Mouse (Mus musculus) liver, embryonic 12.5 days (tissue): ENCODE results near the gene Pcna. TPM values are rescaled to one million over a fixed set of nuclear protein-coding genes. Genes with fewer than 3 reads are reported as not detected.

Source experiments
- ATAC-seq: fragments of 200-750 bp; cut with Nextera tagmentation; 2 replicates; pipeline ENCODE4 v1.8.0; 2017; ENCODE audit warnings: moderate number of reproducible peaks, mild to moderate bottlenecking, moderate library complexity
- H3K27ac ChIP-seq: fragments of 300-500 bp; sonication (generic); 2 replicates; pipeline ENCODE4 v1.5.1; 2016; ENCODE audit warnings: mild to moderate bottlenecking
- H3K27me3 ChIP-seq: fragments of 300-500 bp; sonication (generic); replicated peaks from 2 replicates; pipeline ENCODE4 v1.6.1; 2016; ENCODE audit warnings: mild to moderate bottlenecking, moderate library complexity
- H3K36me3 ChIP-seq: fragments of 300-500 bp; sonication (generic); 2 replicates; pipeline ENCODE4 v1.6.1; 2016; ENCODE audit warnings: mild to moderate bottlenecking, moderate library complexity
- H3K4me1 ChIP-seq: fragments of 300-500 bp; sonication (generic); 2 replicates; pipeline ENCODE4 v1.6.1; 2016
- H3K4me2 ChIP-seq: fragments of 300-500 bp; sonication (generic); 2 replicates; pipeline ENCODE4 v1.6.1; 2016; ENCODE audit warnings: mild to moderate bottlenecking, moderate library complexity
- H3K4me3 ChIP-seq: fragments of 300-500 bp; sonication (generic); 2 replicates; pipeline ENCODE4 v1.5.1; 2016; ENCODE audit warnings: mild to moderate bottlenecking, moderate library complexity
- H3K9ac ChIP-seq: fragments of 300-500 bp; sonication (generic); 2 replicates; pipeline ENCODE4 v1.6.1; 2016; ENCODE audit warnings: mild to moderate bottlenecking, moderate library complexity
- H3K9me3 ChIP-seq: fragments of 300-500 bp; sonication (generic); replicated peaks from 2 replicates; pipeline ENCODE4 v1.6.1; 2016; ENCODE audit warnings: mild to moderate bottlenecking, moderate library complexity
- WGBS: fragments of 180-500 bp; shearing (Covaris S2); methylation state at CpG from one replicate; pipeline ENCODE4 v1.1.7; 2016; ENCODE audit not compliant: insufficient replicate concordance; 5-methylcytosine and 5-hydroxymethylcytosine counted together
- polyA plus RNA-seq: library from polyadenylated mRNA; unstranded; fragments of >200 nt; fragmentation: Nextera tagmentation; extraction: Ambion mirVana; gene quantifications from 2 replicates; pipeline ENCODE4 v1.2.1, GENCODE M21; 2016

Gene Pcna
- polyA plus RNA-seq, 1 experiment from 2014 or later, result 353 TPM

GRCm38 (mm10) chr2:132270331-132270951, 17.3 kb upstream of the Pcna start:
- Histone ChIP-seq H3K9ac (no peak overlapping the region), H3K9me3 (no peaks in the 10 kb centered on the region), H3K4me1 (peaks cover 38% of the 10 kb centered on the region), H3K4me3 (no peak overlapping the region), H3K4me2 (no peak overlapping the region), H3K36me3 (no peaks in the 10 kb centered on the region), H3K27me3 (no peaks in the 10 kb centered on the region), H3K27ac (peak overlapping the region; percentile 62; the same call in 1 of the 2 replicates)
- peak; percentile 60 for ATAC-seq
- WGBS, result 46% methylated on average over 2 of the region's 2 CpGs

GRCm38 (mm10) chr2:132269217-132269616, 16.1 kb upstream of the Pcna start:
- WGBS, result 36% methylated on average over 3 of the region's 3 CpGs
- no peak overlapping the region for H3K4me2 ChIP-seq
- H3K4me1 ChIP-seq, result peaks cover 50% of the 10 kb centered on the region
- no peak overlapping the region; the same call in 1 of the 2 replicates for H3K27ac ChIP-seq
- H3K36me3 ChIP-seq, result no peaks in the 10 kb centered on the region
- H3K9ac ChIP-seq, result no peak overlapping the region
- H3K4me3 ChIP-seq, result no peak overlapping the region
- H3K27me3 ChIP-seq, result no peaks in the 10 kb centered on the region
- ATAC-seq, result peak; percentile 82
- no peaks in the 10 kb centered on the region for H3K9me3 ChIP-seq

GRCm38 (mm10) chr2:132266086-132266485, 13.0 kb upstream of the Pcna start:
- H3K9ac ChIP-seq, result no peak overlapping the region
- no peak overlapping the region for H3K4me2 ChIP-seq
- H3K27me3 ChIP-seq, result no peaks in the 10 kb centered on the region
- peaks cover 48% of the 10 kb centered on the region for H3K4me1 ChIP-seq
- no peak overlapping the region for H3K27ac ChIP-seq
- H3K4me3 ChIP-seq, result no peak overlapping the region
- no peak for ATAC-seq
- WGBS, result 70% methylated on average over 3 of the region's 3 CpGs
- H3K36me3 ChIP-seq, result no peaks in the 10 kb centered on the region
- H3K9me3 ChIP-seq, result no peaks in the 10 kb centered on the region

- no peak overlapping the region for H3K9ac ChIP-seq
- no peak for ATAC-seq
- peak overlapping the region; percentile 95; the same call in 1 of the 2 replicates for H3K4me2 ChIP-seq
- H3K27ac ChIP-seq, result no peak overlapping the region
- peaks cover 39% of the 10 kb centered on the region for H3K4me1 ChIP-seq
- H3K4me3 ChIP-seq, result no peak overlapping the region
- no peaks in the 10 kb centered on the region for H3K36me3 ChIP-seq
- 69% methylated on average over 9 of the region's 9 CpGs for WGBS
- H3K27me3 ChIP-seq, result no peaks in the 10 kb centered on the region
- H3K9me3 ChIP-seq, result no peaks in the 10 kb centered on the region
Measured at GRCm38 (mm10) chr2:132265196-132265595, 12.1 kb upstream of the Pcna start.

GRCm38 (mm10) chr2:132264266-132264710, 11.2 kb upstream of the Pcna start:
- H3K9me3 ChIP-seq, result no peaks in the 10 kb centered on the region
- H3K4me1 ChIP-seq, result peaks cover 30% of the 10 kb centered on the region
- H3K9ac ChIP-seq, result peak overlapping the region; percentile 91
- peak overlapping the region; percentile 95 for H3K4me2 ChIP-seq
- no peak for ATAC-seq
- H3K4me3 ChIP-seq, result peak overlapping the region; percentile 93
- H3K27me3 ChIP-seq, result no peaks in the 10 kb centered on the region
- H3K36me3 ChIP-seq, result no peaks in the 10 kb centered on the region
- WGBS, result 13% methylated on average over 6 of the region's 6 CpGs
- H3K27ac ChIP-seq, result peak overlapping the region; percentile 90

GRCm38 (mm10) chr2:132263421-132264265, 10.5 kb upstream of the Pcna start:
- Histone ChIP-seq H3K27me3 (no peaks in the 10 kb centered on the region), H3K36me3 (no peaks in the 10 kb centered on the region), H3K4me2 (peak overlapping the region; percentile 95), H3K4me1 (peaks cover 28% of the 10 kb centered on the region), H3K27ac (peak overlapping the region; percentile 90), H3K9me3 (no peaks in the 10 kb centered on the region), H3K9ac (peak overlapping the region; percentile 91), H3K4me3 (peak overlapping the region; percentile 93)
- peak; percentile 62 for ATAC-seq
- WGBS, result under 1% methylated on average over 47 of the region's 47 CpGs

GRCm38 (mm10) chr2:132262879-132263398, 9.8 kb upstream of the Pcna start, which contains the start of gene Cds2:
Gene Cds2 (plus strand): TSS chr2:132263148.
- Histone ChIP-seq H3K27ac (peak within 1 kb of the TSS; percentile 90), H3K9me3 (no peaks in the 10 kb centered on the region), H3K4me2 (peak within 1 kb of the TSS; percentile 95), H3K27me3 (no peaks in the 10 kb centered on the region), H3K36me3 (no peaks in the 10 kb centered on the region), H3K9ac (peak within 1 kb of the TSS; percentile 91), H3K4me3 (peak within 1 kb of the TSS; percentile 93), H3K4me1 (peaks cover 28% of the 10 kb centered on the region)
- under 1% methylated on average over 42 of the region's 49 CpGs for WGBS
- ATAC-seq, result peak; percentile 98

GRCm38 (mm10) chr2:132262175-132262574, 9.1 kb upstream of the Pcna start:
- peak overlapping the region; percentile 95 for H3K4me2 ChIP-seq
- H3K27ac ChIP-seq, result peak overlapping the region; percentile 51; the same call in 1 of the 2 replicates
- peak overlapping the region; percentile 93; the same call in 1 of the 2 replicates for H3K4me3 ChIP-seq
- no peak for ATAC-seq
- peaks cover 2% of the 10 kb centered on the region for H3K36me3 ChIP-seq
- H3K9me3 ChIP-seq, result no peaks in the 10 kb centered on the region
- peak overlapping the region; percentile 59 for H3K9ac ChIP-seq
- H3K27me3 ChIP-seq, result no peaks in the 10 kb centered on the region
- 57% methylated on average over 6 of the region's 6 CpGs for WGBS
- H3K4me1 ChIP-seq, result peaks cover 28% of the 10 kb centered on the region

- WGBS, result 87% methylated on average over 3 of the region's 3 CpGs
- no peak for ATAC-seq
- Histone ChIP-seq H3K9ac (no peak overlapping the region), H3K27me3 (no peaks in the 10 kb centered on the region), H3K4me3 (no peak overlapping the region), H3K27ac (no peak overlapping the region), H3K4me1 (peaks cover 24% of the 10 kb centered on the region), H3K4me2 (no peak overlapping the region), H3K36me3 (peaks cover 14% of the 10 kb centered on the region), H3K9me3 (no peaks in the 10 kb centered on the region)
Measured at GRCm38 (mm10) chr2:132260601-132261000, 7.5 kb upstream of the Pcna start.

GRCm38 (mm10) chr2:132257350-132258068, 4.4 kb upstream of the Pcna start:
- no peak for ATAC-seq
- no peaks in the 10 kb centered on the region for H3K9me3 ChIP-seq
- WGBS, result 82% methylated on average over 6 of the region's 6 CpGs

GRCm38 (mm10) chr2:132253603-132254002, 489 bp upstream of the Pcna start:
- WGBS, result under 1% methylated on average over 7 of the region's 7 CpGs
- peak overlapping the region; percentile 91 for H3K27ac ChIP-seq
- H3K9ac ChIP-seq, result peak overlapping the region; percentile 83
- no peak for ATAC-seq
- peak overlapping the region; percentile 79 for H3K4me2 ChIP-seq
- peaks cover 43% of the 10 kb centered on the region for H3K36me3 ChIP-seq
- H3K9me3 ChIP-seq, result no peaks in the 10 kb centered on the region
- H3K27me3 ChIP-seq, result no peaks in the 10 kb centered on the region
- peaks cover 42% of the 10 kb centered on the region for H3K4me1 ChIP-seq
- peak overlapping the region; percentile 80 for H3K4me3 ChIP-seq

More at GRCm38 (mm10) chr2:132257350-132258068, 4.4 kb upstream of the Pcna start:
- Histone ChIP-seq H3K36me3 (peaks cover 14% of the 10 kb centered on the region), H3K27me3 (no peaks in the 10 kb centered on the region), H3K4me2 (no peak overlapping the region), H3K4me1 (peaks cover 18% of the 10 kb centered on the region), H3K4me3 (no peak overlapping the region), H3K27ac (no peak overlapping the region), H3K9ac (peak overlapping the region; percentile 35; the same call in 1 of the 2 replicates)
